Mouse (Mus musculus): ENCODE measurements around the gene Atad2b.

DNA sequence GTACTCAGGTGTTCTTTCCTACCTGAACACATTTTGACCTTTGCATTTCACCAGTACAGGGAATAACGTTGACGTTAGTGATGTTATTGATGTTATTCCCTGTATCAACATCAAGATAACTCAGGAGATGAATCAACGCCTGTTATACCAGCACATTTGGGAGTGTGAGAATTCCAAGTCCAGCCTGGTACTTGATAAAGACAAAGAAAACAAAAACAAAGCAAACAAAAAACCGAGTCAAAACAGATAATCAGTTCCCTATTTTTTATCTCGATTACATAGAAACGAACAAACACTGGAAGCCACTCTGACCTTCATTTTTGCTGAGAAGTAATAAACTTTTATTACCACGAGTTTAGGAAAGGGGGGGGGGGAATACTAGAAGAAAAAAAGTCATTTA is 10.7 kb upstream of the Atad2b start:
- no peak for TF ChIP-seq CTCF (conservative IDR thresholded peaks at IDR 0.05; ENCODE audit: low read length)
- TF ChIP-seq NANOG (IDR thresholded peaks at IDR 0.05; ENCODE audit: borderline replicate concordance, low read length) = no peak
